Mouse (Mus musculus) naive thymus-derived CD4-positive, alpha-beta T cell, adult 5 months (primary cell): ENCODE data around the gene Zmynd12. TPM values are rescaled to one million over a fixed set of nuclear protein-coding genes. Genes with fewer than 3 reads are reported as not detected.

Source experiments
- polyA plus RNA-seq: library from polyadenylated mRNA; unstranded; fragments of 100-300 nt; shearing (Covaris generic); gene quantifications from one replicate; pipeline ENCODE4 v1.2.1, GENCODE M21; 2017

The Zmynd12 gene
- not detected for polyA plus RNA-seq

GRCm38 (mm10) chr4:119422294-119422964 lies at the start of gene Zmynd12, which contains the start of gene Ppcs:
Gene Zmynd12 (plus strand): TSS chr4:119422814.
Gene Ppcs (minus strand): TSS chr4:119422420.

GRCm38 (mm10) chr4:119415072-119415753 lies 7.4 kb upstream of the Zmynd12 start, which contains the start of gene Ccdc30:
Gene Ccdc30 (minus strand): TSS chr4:119415521.

GRCm38 (mm10) chr4:119492291-119492932 lies 69.8 kb downstream of the Zmynd12 start, which contains the start of gene Rimkla:
Gene Rimkla (minus strand): TSS chr4:119492628.

Other genes starting within 250 kb of the Zmynd12 start
- gene Zfp691, start 248.6 kb upstream of the Zmynd12 start, polyA plus RNA-seq, result 0.82 TPM
- 0.42 TPM for gene Ermap, start 232.8 kb upstream of the Zmynd12 start, polyA plus RNA-seq
- 30.6 TPM for gene Svbp, start 227.5 kb upstream of the Zmynd12 start, polyA plus RNA-seq
- gene Tmem269, start 204.6 kb upstream of the Zmynd12 start, polyA plus RNA-seq, result 0.35 TPM
- 7.5 TPM for gene AU022252, start 190.1 kb upstream of the Zmynd12 start, polyA plus RNA-seq
- gene P3h1, start 189.9 kb upstream of the Zmynd12 start, polyA plus RNA-seq, result 4.6 TPM
- not detected for gene Cldn19, start 167.4 kb upstream of the Zmynd12 start, polyA plus RNA-seq
- gene Ybx1, start 128.2 kb upstream of the Zmynd12 start, polyA plus RNA-seq, result 472 TPM
- gene Ppih, start 102.3 kb upstream of the Zmynd12 start, polyA plus RNA-seq, result 24.0 TPM
- 13.0 TPM for gene Ccdc30, start 7.3 kb upstream of the Zmynd12 start, polyA plus RNA-seq
- 17.4 TPM for gene Ppcs, start 394 bp upstream of the Zmynd12 start, polyA plus RNA-seq
- gene Rimkla, start 69.8 kb downstream of the Zmynd12 start, polyA plus RNA-seq, result 0.67 TPM
- 63.5 TPM for gene Foxj3, start 114.2 kb downstream of the Zmynd12 start, polyA plus RNA-seq
- gene Frg2f1, start 116.7 kb downstream of the Zmynd12 start, polyA plus RNA-seq, result 3.8 TPM
- gene Guca2a, start 214.9 kb downstream of the Zmynd12 start, polyA plus RNA-seq, result not detected
- not detected for gene Guca2b, start 236.1 kb downstream of the Zmynd12 start, polyA plus RNA-seq